ENCODE assay signal across 14 mouse cellular contexts in genomic region chr2:6294993-6295628, GRCm38 (mm10). TPM values are rescaled to one million over a fixed set of nuclear protein-coding genes. Genes with fewer than 3 reads are reported as not detected.
A peak's percentile ranks its signal among the peaks of the same experiment; 100 is the strongest.
DNase-seq lines count a peak whose midpoint lies in the region; ATAC-seq lines count a peak whose summit lies in the region.
"Had no signal": no experiment of that assay in that cellular context is flagged by ENCODE, and none has a peak within 500 bp of the region (broad histone marks: within the 10 kb centered on the region; RNA-seq: fewer than 3 reads in every experiment).

No protein-coding gene starts in this region.

- peaks cover 20% of the 10 kb centered on the region for H3K4me1 ChIP-seq in limb, embryonic 13.5 days
- peaks cover 12% of the 10 kb centered on the region; the same call in 1 of the 2 replicates for H3K4me1 ChIP-seq in limb, embryonic 10.5 days
- no peaks in the 10 kb centered on the region for H3K4me1 ChIP-seq in hindbrain, embryonic 12.5 days
- H3K4me1 ChIP-seq: forebrain, embryonic 15.5 days; liver, embryonic 13.5 days; midbrain, embryonic 12.5 days had no signal

- H3K27ac ChIP-seq in limb, embryonic 13.5 days, result peak overlapping the region; percentile 33; the same call in 1 of the 2 replicates
- H3K27ac ChIP-seq in limb, embryonic 10.5 days, result no peak overlapping the region
- no peak overlapping the region for H3K27ac ChIP-seq in hindbrain, embryonic 12.5 days
- H3K27ac ChIP-seq: forebrain, embryonic 15.5 days; liver, embryonic 13.5 days; midbrain, embryonic 12.5 days had no signal

- 50% methylated on average over 7 of the region's 7 CpGs for WGBS in limb, embryonic 13.5 days
- WGBS in limb, embryonic 10.5 days, result 66% methylated on average over 7 of the region's 7 CpGs
- WGBS in hindbrain, embryonic 12.5 days, result 68% methylated on average over 7 of the region's 7 CpGs

- no peaks in the 10 kb centered on the region for H3K27me3 ChIP-seq in limb, embryonic 13.5 days
- H3K27me3 ChIP-seq in limb, embryonic 10.5 days (ENCODE audit: low read depth, poor library complexity, severe bottlenecking), result no peaks in the 10 kb centered on the region
- H3K27me3 ChIP-seq in hindbrain, embryonic 12.5 days, result no peaks in the 10 kb centered on the region
- H3K27me3 ChIP-seq: forebrain, embryonic 15.5 days; heart, embryonic 12.5 days; midbrain, embryonic 12.5 days had no signal

- ATAC-seq in limb, embryonic 13.5 days (ENCODE audit: low FRiP score, low read depth), result no peak
- ATAC-seq in common myeloid progenitor, adult 5-6 weeks (replicated peaks; ENCODE audit: low read depth, poor library complexity, severe bottlenecking), result peak; percentile 32
- ATAC-seq in hindbrain, embryonic 12.5 days (ENCODE audit: low FRiP score), result no peak
- ATAC-seq: forebrain, embryonic 15.5 days had no signal

- no peak overlapping the region for H3K4me3 ChIP-seq in limb, embryonic 13.5 days
- no peak overlapping the region for H3K4me3 ChIP-seq in limb, embryonic 10.5 days
- no peak overlapping the region for H3K4me3 ChIP-seq in hindbrain, embryonic 12.5 days
- H3K4me3 ChIP-seq: forebrain, embryonic 15.5 days; heart, embryonic 12.5 days; liver, embryonic 13.5 days; midbrain, embryonic 12.5 days had no signal

- no peak for DNase-seq in limb, embryonic 10.5 days (ENCODE audit: low spot score)
- DNase-seq in CD4-positive, CD25-positive, alpha-beta regulatory T cell, adult 2 months (ENCODE audit: low read depth, low spot score), result peak; percentile 31
- peak; percentile 4 to 23 for DNase-seq in natural killer cell, adult 2 months (ENCODE audit: low spot score in 2 of 2)
- no peak for DNase-seq in layer of hippocampus, adult 9-10 months (ENCODE audit: low spot score)
- DNase-seq: cerebellum, adult 11 months; embryo, embryonic 11 days; kidney, adult 2 months; liver, embryonic 13.5 days had no signal

- H3K4me2 ChIP-seq in limb, embryonic 13.5 days (replicated peaks), result no peak overlapping the region
- H3K4me2 ChIP-seq in hindbrain, embryonic 12.5 days (replicated peaks), result no peak overlapping the region
- H3K4me2 ChIP-seq: forebrain, embryonic 15.5 days; heart, embryonic 12.5 days; liver, embryonic 13.5 days; midbrain, embryonic 12.5 days had no signal

- H3K9me3 ChIP-seq in limb, embryonic 13.5 days, result no peaks in the 10 kb centered on the region
- H3K9me3 ChIP-seq in limb, embryonic 10.5 days (replicated peaks), result no peaks in the 10 kb centered on the region
- H3K9me3 ChIP-seq in hindbrain, embryonic 12.5 days (replicated peaks), result no peaks in the 10 kb centered on the region
- H3K9me3 ChIP-seq: forebrain, embryonic 15.5 days; liver, embryonic 13.5 days; midbrain, embryonic 12.5 days had no signal

- H3K9ac ChIP-seq in limb, embryonic 13.5 days, result no peak overlapping the region
- no peak overlapping the region for H3K9ac ChIP-seq in hindbrain, embryonic 12.5 days
- H3K9ac ChIP-seq: forebrain, embryonic 15.5 days; heart, embryonic 12.5 days; liver, embryonic 13.5 days; midbrain, embryonic 12.5 days had no signal

- H3K36me3 ChIP-seq in limb, embryonic 13.5 days, result no peaks in the 10 kb centered on the region
- H3K36me3 ChIP-seq in limb, embryonic 10.5 days, result no peaks in the 10 kb centered on the region
- no peaks in the 10 kb centered on the region for H3K36me3 ChIP-seq in hindbrain, embryonic 12.5 days
- H3K36me3 ChIP-seq: forebrain, embryonic 15.5 days; heart, embryonic 12.5 days; liver, embryonic 13.5 days; midbrain, embryonic 12.5 days had no signal

RNA-seq across cellular contexts. Expression of gene Usp6nl, which starts 27.4 kb away (rescaled TPM):
- 7.4 and 8.6 TPM in 2 replicates for polyA plus RNA-seq in limb, embryonic 13.5 days (2015; fragmentation: Nextera tagmentation; extraction: Ambion mirVana)
- 11.8 and 12.8 TPM in 2 replicates for polyA plus RNA-seq in limb, embryonic 10.5 days (2016; fragmentation: Nextera tagmentation; extraction: Ambion mirVana)
- 14.2 and 24.0 TPM in 2 replicates for total RNA-seq in common myeloid progenitor, adult 5-6 weeks (2017)
- 15.6 and 16.3 TPM in 2 replicates for polyA plus RNA-seq in hindbrain, embryonic 12.5 days (2016; fragmentation: Nextera tagmentation; extraction: Ambion mirVana)

Comparison
In these comparisons a context has a peak if more than half of its experiments do, and no peak if none do; other contexts are left out.
1. DNase-seq: peak in CD4-positive, CD25-positive, alpha-beta regulatory T cell, adult 2 months (single experiment) and natural killer cell, adult 2 months (2 of 2); none in limb, embryonic 10.5 days (single experiment) and layer of hippocampus, adult 9-10 months (single experiment).